Mouse (Mus musculus) liver, embryonic 14.5 days (tissue): ENCODE data around the gene Pate2. TPM values are rescaled to one million over a fixed set of nuclear protein-coding genes. Genes with fewer than 3 reads are reported as not detected.
A peak's percentile ranks its signal among the peaks of the same experiment; 100 is the strongest.

Experiments
- ATAC-seq: fragments of 200-750 bp; cut with Nextera tagmentation; 2 replicates; pipeline ENCODE4 v1.8.0; 2017; ENCODE audit warnings: moderate number of reproducible peaks, mild to moderate bottlenecking, moderate library complexity; ENCODE audit not compliant: insufficient read depth
- DNase-seq, 3 experiments: peaks; one replicate each; pipeline ENCODE4 v3.0.0-alpha.2; 2012 to 2013; ENCODE audit warnings: low read depth in 3 of 3, low spot score in 3 of 3
- H3K27ac ChIP-seq: fragments of 300-500 bp; sonication (generic); 2 replicates; pipeline ENCODE4 v1.5.1; 2014; ENCODE audit warnings: moderate library complexity, mild to moderate bottlenecking, control low read depth, inconsistent platforms
- H3K27me3 ChIP-seq: fragments of 300-500 bp; sonication (generic); 2 replicates; pipeline ENCODE4 v1.6.1; 2014; ENCODE audit warnings: mild to moderate bottlenecking, low read length, moderate library complexity; ENCODE audit not compliant: control insufficient read depth, insufficient read depth
- H3K36me3 ChIP-seq: fragments of 300-500 bp; sonication (generic); replicated peaks from 2 replicates; pipeline ENCODE4 v1.6.1; 2014; ENCODE audit warnings: low read depth; ENCODE audit not compliant: control insufficient read depth, insufficient read depth
- H3K4me1 ChIP-seq, 2 experiments: fragments of 200-500 bp in 1 of 2; fragments of 300-500 bp in 1 of 2; sonication (generic) in 1 of 2; replicated peaks; 2 replicates each; pipeline ENCODE4 v1.6.1; 2012 to 2014; ENCODE audit warnings: antibody characterized with exemption in 1 of 2, inconsistent platforms in 1 of 2, low read length in 1 of 2; ENCODE audit not compliant: control insufficient read depth in 2 of 2, insufficient read depth in 2 of 2
- H3K4me2 ChIP-seq: fragments of 300-500 bp; sonication (generic); 2 replicates; pipeline ENCODE4 v1.6.1; 2014; ENCODE audit warnings: low read depth, mild to moderate bottlenecking, control low read depth, moderate library complexity
- H3K4me3 ChIP-seq, 2 experiments: fragments of 200-500 bp in 1 of 2; fragments of 300-500 bp in 1 of 2; sonication (generic) in 1 of 2; 2 replicates each; pipeline ENCODE4 v1.5.1; 2012 to 2014; ENCODE audit warnings: low read depth in 2 of 2, low read length in 2 of 2, mild to moderate bottlenecking in 2 of 2, control low read depth in 1 of 2, inconsistent platforms in 1 of 2, moderate library complexity in 1 of 2; ENCODE audit not compliant: insufficient read depth in 1 of 2
- H3K9ac ChIP-seq: fragments of 300-500 bp; sonication (generic); replicated peaks from 2 replicates; pipeline ENCODE4 v1.6.1; 2014; ENCODE audit warnings: mild to moderate bottlenecking, control low read depth, moderate library complexity
- H3K9me3 ChIP-seq: fragments of 300-500 bp; sonication (generic); 2 replicates; pipeline ENCODE4 v1.6.1; 2016; ENCODE audit warnings: low read length, mixed read lengths; ENCODE audit not compliant: control insufficient read depth
- CTCF ChIP-seq: IDR thresholded peaks from 2 replicates; pipeline ENCODE4 v1.5.1; 2016; ENCODE audit warnings: antibody characterized with exemption, low read depth, control low read depth
- EP300 ChIP-seq: IDR thresholded peaks from 2 replicates; pipeline ENCODE4 v1.6.1; 2016; ENCODE audit warnings: antibody characterized with exemption, low read depth
- WGBS: fragments of 180-500 bp; shearing (Covaris S2); extraction: QIAGEN DNeasy Blood & Tissue Kit; methylation state at CpG from one replicate; pipeline ENCODE4 v1.1.7; 2014; ENCODE audit not compliant: insufficient replicate concordance; 5-methylcytosine and 5-hydroxymethylcytosine counted together
- polyA plus RNA-seq, 2 experiments: library from polyadenylated mRNA; depleted of rRNA in 1 of 2; stranded (reverse) in 1 of 2; unstranded in 1 of 2; fragments of >200 nt; fragmentation: Nextera tagmentation in 1 of 2; extraction: Ambion mirVana in 1 of 2; gene quantifications; 2 replicates each; pipeline versions ENCODE4 v1.2.1 to v1.2.3; 2012 to 2014

The Pate2 gene
- polyA plus RNA-seq, 2 experiments, result 0.09 to 0.29 TPM

GRCm38 (mm10) chr9:35574416-35574815 lies 4.3 kb downstream of the Pate2 start:
- no peak for DNase-seq
- Histone ChIP-seq H3K27me3 (peaks cover 9% of the 10 kb centered on the region), H3K9ac (no peak overlapping the region), H3K9me3 (no peaks in the 10 kb centered on the region), H3K4me2 (no peak overlapping the region), H3K27ac (no peak overlapping the region), H3K4me3 (no peak overlapping the region), H3K36me3 (no peaks in the 10 kb centered on the region), H3K4me1 (peaks cover 0 to 4% of the 10 kb centered on the region in 2 experiments; a peak in 2 of 4 replicates)
- TF ChIP-seq EP300, result no peak
- TF ChIP-seq CTCF, result no peak
- WGBS, result 8% methylated on average over 32 of the region's 32 CpGs
- ATAC-seq, result no peak

GRCm38 (mm10) chr9:35587674-35588073 lies 17.6 kb downstream of the Pate2 start:
- Histone ChIP-seq H3K9me3 (no peaks in the 10 kb centered on the region), H3K27ac (no peak overlapping the region), H3K27me3 (no peaks in the 10 kb centered on the region), H3K4me2 (no peak overlapping the region), H3K36me3 (no peaks in the 10 kb centered on the region), H3K4me3 (no peak overlapping the region), H3K9ac (no peak overlapping the region), H3K4me1 (no peaks in the 10 kb centered on the region)
- TF ChIP-seq EP300, result no peak
- TF ChIP-seq CTCF, result no peak
- DNase-seq (no peak), ATAC-seq (no peak)
- 6% methylated on average over 1 of the region's 1 CpGs for WGBS

GRCm38 (mm10) chr9:35592903-35593302 lies 22.8 kb downstream of the Pate2 start:
- TF ChIP-seq EP300 (no peak), CTCF (peak; percentile 21; the same call in 1 of the 2 replicates)
- no peaks in the 10 kb centered on the region for H3K27me3 ChIP-seq
- no peak overlapping the region for H3K4me3 ChIP-seq
- 11% methylated on average over 2 of the region's 2 CpGs for WGBS
- H3K4me2 ChIP-seq, result no peak overlapping the region
- no peak overlapping the region for H3K9ac ChIP-seq
- H3K27ac ChIP-seq, result no peak overlapping the region
- H3K4me1 ChIP-seq, result no peaks in the 10 kb centered on the region
- ATAC-seq (no peak), DNase-seq (no peak)
- H3K9me3 ChIP-seq, result no peaks in the 10 kb centered on the region
- no peaks in the 10 kb centered on the region for H3K36me3 ChIP-seq

- TF ChIP-seq CTCF (no peak), EP300 (no peak)
- H3K4me2 ChIP-seq, result no peak overlapping the region
- WGBS, result 44% methylated on average over 8 of the region's 8 CpGs
- no peaks in the 10 kb centered on the region for H3K36me3 ChIP-seq
- H3K4me3 ChIP-seq, result no peak overlapping the region
- no peaks in the 10 kb centered on the region for H3K9me3 ChIP-seq
- DNase-seq (no peak), ATAC-seq (no peak)
- H3K27me3 ChIP-seq, result no peaks in the 10 kb centered on the region
- H3K27ac ChIP-seq, result no peak overlapping the region
- no peaks in the 10 kb centered on the region for H3K4me1 ChIP-seq
- no peak overlapping the region for H3K9ac ChIP-seq
These were observed 37.7 kb downstream of the Pate2 start for GRCm38 (mm10) chr9:35607647-35608405.

- H3K27me3 ChIP-seq, result no peaks in the 10 kb centered on the region
- ATAC-seq (no peak), DNase-seq (no peak)
- H3K4me1 ChIP-seq, result no peaks in the 10 kb centered on the region
- no peaks in the 10 kb centered on the region for H3K36me3 ChIP-seq
- no peak within 1 kb of the TSS for H3K4me3 ChIP-seq
- H3K4me2 ChIP-seq, result no peak within 1 kb of the TSS
- no peaks in the 10 kb centered on the region for H3K9me3 ChIP-seq
- no peak within 1 kb of the TSS for H3K9ac ChIP-seq
- no peak within 1 kb of the TSS for H3K27ac ChIP-seq
- TF ChIP-seq CTCF, result no peak
- no peak for TF ChIP-seq EP300
- WGBS, result 50% methylated on average over 1 of the region's 1 CpGs
These were observed 41.8 kb downstream of the Pate2 start, which contains the start of gene Pate4 for GRCm38 (mm10) chr9:35611841-35612240. Pate4 (minus strand) TSS chr9:35611941.
